Mouse (Mus musculus) liver, postnatal 0 days (tissue): ENCODE measurements around the gene Ndufv1.

ENCODE experiments used
- CTCF ChIP-seq: sonication (generic); IDR thresholded peaks from 2 replicates; pipeline ENCODE4 v1.5.1; 2016; ENCODE audit warnings: antibody characterized with exemption, low read depth
- EP300 ChIP-seq: IDR thresholded peaks from 2 replicates; pipeline ENCODE4 v1.6.1; 2016; ENCODE audit warnings: antibody characterized with exemption, low read depth, mild to moderate bottlenecking

DNA sequence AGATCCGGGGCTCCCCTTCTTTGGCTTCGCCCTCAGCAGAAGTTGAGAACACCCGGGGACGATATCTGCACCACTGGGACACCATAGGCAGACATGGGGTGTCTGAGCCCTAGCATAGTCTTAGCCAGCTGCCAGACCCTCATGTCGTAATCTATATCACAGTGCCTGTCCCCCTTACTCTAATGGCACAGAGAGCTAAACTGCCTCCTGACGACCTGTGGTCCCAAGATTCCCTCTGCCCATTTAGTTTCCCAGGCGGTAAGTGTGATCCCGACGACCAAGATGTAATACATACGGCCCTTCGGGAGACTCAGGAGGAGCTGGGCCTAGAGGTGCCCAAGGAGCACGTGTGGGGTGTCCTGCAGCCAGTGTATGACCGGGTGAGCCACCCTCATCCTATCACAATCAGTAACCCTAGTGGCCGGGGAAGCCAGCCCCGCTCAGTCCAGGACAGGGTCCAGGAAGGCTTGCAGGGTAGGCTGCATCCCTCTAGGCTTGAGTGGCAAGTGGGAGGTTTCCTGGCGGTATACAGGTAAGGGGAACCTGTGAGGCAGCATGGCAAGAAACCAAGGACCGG, 11.6 kb downstream of the Ndufv1 start:
- TF ChIP-seq CTCF (no peak), EP300 (no peak)
